Mouse (Mus musculus) hindbrain, embryonic 14.5 days (tissue): ENCODE measurements around the gene Pde3b. TPM values are rescaled to one million over a fixed set of nuclear protein-coding genes. Genes with fewer than 3 reads are reported as not detected.

Experiments used
- ATAC-seq: fragments of 200-750 bp; cut with Nextera tagmentation; 2 replicates; pipeline ENCODE4 v1.8.0; 2017; ENCODE audit warnings: moderate number of reproducible peaks, mild to moderate bottlenecking, moderate TSS enrichment, moderate library complexity; ENCODE audit not compliant: low FRiP score
- DNase-seq: peaks from one replicate; pipeline ENCODE4 v3.0.0-alpha.2; 2015; ENCODE audit warnings: low spot score
- H3K27ac ChIP-seq: fragments of 300-500 bp; sonication (generic); 2 replicates; pipeline ENCODE4 v1.5.1; 2014; ENCODE audit warnings: mild to moderate bottlenecking, moderate library complexity
- H3K27me3 ChIP-seq: fragments of 300-500 bp; sonication (generic); 2 replicates; pipeline ENCODE4 v1.6.1; 2014; ENCODE audit warnings: mild to moderate bottlenecking, low read length, mixed read lengths; ENCODE audit not compliant: control insufficient read depth, insufficient read depth
- H3K36me3 ChIP-seq: fragments of 300-500 bp; sonication (generic); replicated peaks from 2 replicates; pipeline ENCODE4 v1.6.1; 2014; ENCODE audit not compliant: control insufficient read depth, insufficient read depth
- H3K4me1 ChIP-seq: fragments of 300-500 bp; sonication (generic); replicated peaks from 2 replicates; pipeline ENCODE4 v1.6.1; 2014; ENCODE audit warnings: antibody characterized with exemption, low read length, mixed read lengths; ENCODE audit not compliant: control insufficient read depth, insufficient read depth
- H3K4me2 ChIP-seq: fragments of 300-500 bp; sonication (generic); replicated peaks from 2 replicates; pipeline ENCODE4 v1.6.1; 2014; ENCODE audit warnings: mild to moderate bottlenecking, moderate library complexity
- H3K4me3 ChIP-seq: fragments of 300-500 bp; sonication (generic); replicated peaks from 2 replicates; pipeline ENCODE4 v1.5.1; 2014; ENCODE audit warnings: mild to moderate bottlenecking, low read length
- H3K9ac ChIP-seq: fragments of 300-500 bp; sonication (generic); 2 replicates; pipeline ENCODE4 v1.6.1; 2014
- H3K9me3 ChIP-seq: fragments of 300-500 bp; sonication (generic); 2 replicates; pipeline ENCODE4 v1.6.1; 2016; ENCODE audit warnings: low read length; ENCODE audit not compliant: control insufficient read depth
- WGBS: fragments of 180-500 bp; shearing (Covaris S2); extraction: QIAGEN DNeasy Blood & Tissue Kit; methylation state at CpG from one replicate; pipeline ENCODE4 v1.1.7; 2014; 5-methylcytosine and 5-hydroxymethylcytosine counted together
- polyA plus RNA-seq: library from polyadenylated mRNA; unstranded; fragments of >200 nt; fragmentation: Nextera tagmentation; extraction: Ambion mirVana; gene quantifications from 2 replicates; pipeline ENCODE4 v1.2.1, GENCODE M21; 2014

Gene Pde3b
- polyA plus RNA-seq, 1 experiment from 2014 or later: 5.9 TPM

- H3K4me1 ChIP-seq: no peaks in the 10 kb centered on the region
- WGBS: 40% methylated on average over 4 of the region's 4 CpGs
- H3K4me3 ChIP-seq: no peak overlapping the region
- peaks cover 4% of the 10 kb centered on the region; the same call in 1 of the 2 replicates for H3K9me3 ChIP-seq
- H3K36me3 ChIP-seq: no peaks in the 10 kb centered on the region
- no peak overlapping the region for H3K4me2 ChIP-seq
- DNase-seq (no peak), ATAC-seq (no peak)
- no peaks in the 10 kb centered on the region for H3K27me3 ChIP-seq
- H3K9ac ChIP-seq: no peak overlapping the region
- H3K27ac ChIP-seq: no peak overlapping the region
Measured at GRCm38 (mm10) chr7:114431966-114432365, 16.9 kb downstream of the Pde3b start.

GRCm38 (mm10) chr7:114439726-114440125 lies 24.6 kb downstream of the Pde3b start:
- H3K4me2 ChIP-seq: no peak overlapping the region
- no peaks in the 10 kb centered on the region for H3K4me1 ChIP-seq
- H3K4me3 ChIP-seq: no peak overlapping the region
- no peaks in the 10 kb centered on the region for H3K9me3 ChIP-seq
- no peak for ATAC-seq
- WGBS: 93% methylated on average over 1 of the region's 1 CpGs
- H3K27ac ChIP-seq: no peak overlapping the region
- DNase-seq: no peak
- H3K27me3 ChIP-seq: no peaks in the 10 kb centered on the region
- no peak overlapping the region for H3K9ac ChIP-seq
- no peaks in the 10 kb centered on the region for H3K36me3 ChIP-seq

GRCm38 (mm10) chr7:114440494-114440893 lies 25.4 kb downstream of the Pde3b start:
- no peaks in the 10 kb centered on the region for H3K9me3 ChIP-seq
- no peaks in the 10 kb centered on the region for H3K27me3 ChIP-seq
- ATAC-seq (no peak), DNase-seq (no peak)
- H3K27ac ChIP-seq: no peak overlapping the region
- no peak overlapping the region for H3K4me2 ChIP-seq
- no peaks in the 10 kb centered on the region for H3K4me1 ChIP-seq
- no peaks in the 10 kb centered on the region for H3K36me3 ChIP-seq
- no peak overlapping the region for H3K4me3 ChIP-seq
- WGBS: 96% methylated on average over 1 of the region's 1 CpGs
- no peak overlapping the region for H3K9ac ChIP-seq

GRCm38 (mm10) chr7:114452876-114453275 lies 37.8 kb downstream of the Pde3b start:
- H3K9me3 ChIP-seq: no peaks in the 10 kb centered on the region
- H3K4me1 ChIP-seq: no peaks in the 10 kb centered on the region
- 65% methylated on average over 3 of the region's 3 CpGs for WGBS
- no peaks in the 10 kb centered on the region for H3K36me3 ChIP-seq
- H3K9ac ChIP-seq: no peak overlapping the region
- DNase-seq (no peak), ATAC-seq (no peak)
- H3K4me2 ChIP-seq: no peak overlapping the region
- no peak overlapping the region for H3K27ac ChIP-seq
- no peak overlapping the region for H3K4me3 ChIP-seq
- no peaks in the 10 kb centered on the region for H3K27me3 ChIP-seq

- no peak for ATAC-seq
- Histone ChIP-seq H3K9ac (no peak overlapping the region), H3K4me1 (no peaks in the 10 kb centered on the region), H3K4me3 (no peak overlapping the region), H3K27me3 (no peaks in the 10 kb centered on the region), H3K9me3 (no peaks in the 10 kb centered on the region), H3K4me2 (no peak overlapping the region), H3K27ac (no peak overlapping the region), H3K36me3 (no peaks in the 10 kb centered on the region)
- WGBS: 86% methylated on average over 5 of the region's 5 CpGs
- no peak for DNase-seq
Measured at GRCm38 (mm10) chr7:114453300-114453990, 38.4 kb downstream of the Pde3b start.

- 86% methylated on average over 1 of the region's 1 CpGs for WGBS
- no peaks in the 10 kb centered on the region for H3K4me1 ChIP-seq
- no peak overlapping the region for H3K4me2 ChIP-seq
- no peak overlapping the region for H3K9ac ChIP-seq
- no peaks in the 10 kb centered on the region for H3K36me3 ChIP-seq
- ATAC-seq (no peak), DNase-seq (no peak)
- H3K4me3 ChIP-seq: no peak overlapping the region
- no peaks in the 10 kb centered on the region for H3K27me3 ChIP-seq
- H3K9me3 ChIP-seq: no peaks in the 10 kb centered on the region
- no peak overlapping the region for H3K27ac ChIP-seq
Measured at GRCm38 (mm10) chr7:114454858-114455257, 39.8 kb downstream of the Pde3b start.

GRCm38 (mm10) chr7:114456904-114457303 lies 41.8 kb downstream of the Pde3b start:
- no peak for DNase-seq

GRCm38 (mm10) chr7:114459909-114460308 lies 44.8 kb downstream of the Pde3b start:
- Histone ChIP-seq H3K36me3 (no peaks in the 10 kb centered on the region), H3K4me1 (no peaks in the 10 kb centered on the region), H3K27me3 (no peaks in the 10 kb centered on the region), H3K9me3 (no peaks in the 10 kb centered on the region), H3K27ac (no peak overlapping the region), H3K4me3 (no peak overlapping the region), H3K4me2 (no peak overlapping the region), H3K9ac (no peak overlapping the region)
- WGBS: 76% methylated on average over 1 of the region's 1 CpGs
- no peak for DNase-seq
- ATAC-seq: no peak

More at GRCm38 (mm10) chr7:114456904-114457303, 41.8 kb downstream of the Pde3b start:
- H3K4me1 ChIP-seq: no peaks in the 10 kb centered on the region
- no peak overlapping the region for H3K4me3 ChIP-seq
- no peak overlapping the region for H3K4me2 ChIP-seq
- WGBS: 80% methylated on average over 4 of the region's 4 CpGs
- H3K36me3 ChIP-seq: no peaks in the 10 kb centered on the region
- no peaks in the 10 kb centered on the region for H3K27me3 ChIP-seq
- ATAC-seq: no peak
- no peaks in the 10 kb centered on the region for H3K9me3 ChIP-seq
- no peak overlapping the region for H3K9ac ChIP-seq
- H3K27ac ChIP-seq: no peak overlapping the region

GRCm38 (mm10) chr7:114461727-114462126 lies 46.6 kb downstream of the Pde3b start:
- no peaks in the 10 kb centered on the region for H3K9me3 ChIP-seq
- H3K9ac ChIP-seq: no peak overlapping the region
- no peak overlapping the region for H3K4me3 ChIP-seq
- no peak for DNase-seq
- no peak for ATAC-seq
- H3K36me3 ChIP-seq: no peaks in the 10 kb centered on the region
- 76% methylated on average over 2 of the region's 2 CpGs for WGBS
- H3K27ac ChIP-seq: no peak overlapping the region
- H3K4me1 ChIP-seq: no peaks in the 10 kb centered on the region
- H3K27me3 ChIP-seq: no peaks in the 10 kb centered on the region
- no peak overlapping the region for H3K4me2 ChIP-seq

GRCm38 (mm10) chr7:114466358-114466757 lies 51.3 kb downstream of the Pde3b start:
- H3K27ac ChIP-seq: no peak overlapping the region
- 89% methylated on average over 3 of the region's 3 CpGs for WGBS
- no peak overlapping the region for H3K4me3 ChIP-seq
- no peaks in the 10 kb centered on the region for H3K36me3 ChIP-seq
- H3K9me3 ChIP-seq: no peaks in the 10 kb centered on the region
- H3K4me1 ChIP-seq: no peaks in the 10 kb centered on the region
- ATAC-seq: no peak
- no peak overlapping the region for H3K9ac ChIP-seq
- no peak overlapping the region for H3K4me2 ChIP-seq
- no peak for DNase-seq
- H3K27me3 ChIP-seq: no peaks in the 10 kb centered on the region
